Mouse (Mus musculus): Measurements from ENCODE around the gene Psmd13.

Gene Psmd13

GRCm38 (mm10) chr7:140902036-140902875 lies 20.5 kb downstream of the Psmd13 start:
- no peak for DNase-seq (ENCODE audit: extremely low spot score, low read depth, low spot score)

GRCm38 (mm10) chr7:140903212-140903611 lies 21.4 kb downstream of the Psmd13 start:
- DNase-seq (ENCODE audit: extremely low spot score, low read depth, low spot score) = no peak

- no peak for DNase-seq (ENCODE audit: extremely low spot score, low read depth, low spot score)
Measured at GRCm38 (mm10) chr7:140905642-140906081, 23.9 kb downstream of the Psmd13 start.

- no peak for DNase-seq (ENCODE audit: extremely low spot score, low read depth, low spot score)
Measured at GRCm38 (mm10) chr7:140907131-140907530, 25.4 kb downstream of the Psmd13 start.

- DNase-seq (ENCODE audit: extremely low spot score, low read depth, low spot score) = no peak
Measured at GRCm38 (mm10) chr7:140907697-140908096, 25.9 kb downstream of the Psmd13 start.

- no peak for DNase-seq (ENCODE audit: extremely low spot score, low read depth, low spot score)
Measured at GRCm38 (mm10) chr7:140908181-140908580, 26.4 kb downstream of the Psmd13 start.

GRCm38 (mm10) chr7:140908634-140909107 lies 26.9 kb downstream of the Psmd13 start:
- DNase-seq (ENCODE audit: extremely low spot score, low read depth, low spot score) = peak; percentile 80

GRCm38 (mm10) chr7:140912293-140912692 lies 30.5 kb downstream of the Psmd13 start:
- DNase-seq (ENCODE audit: extremely low spot score, low read depth, low spot score) = no peak

- no peak for DNase-seq (ENCODE audit: extremely low spot score, low read depth, low spot score)
Measured at GRCm38 (mm10) chr7:140912846-140913482, 31.2 kb downstream of the Psmd13 start.

GRCm38 (mm10) chr7:140914031-140914690 lies 32.4 kb downstream of the Psmd13 start:
- no peak for DNase-seq (ENCODE audit: extremely low spot score, low read depth, low spot score)

- DNase-seq (ENCODE audit: extremely low spot score, low read depth, low spot score) = no peak
Measured at GRCm38 (mm10) chr7:140919911-140920310, 38.1 kb downstream of the Psmd13 start.

- DNase-seq (ENCODE audit: extremely low spot score, low read depth, low spot score) = no peak
Measured at GRCm38 (mm10) chr7:140920418-140921029, 38.8 kb downstream of the Psmd13 start, which contains the start of gene Nlrp6. Gene Nlrp6, plus strand, starts transcription at chr7:140920902.

- no peak for DNase-seq (ENCODE audit: extremely low spot score, low read depth, low spot score)
Measured at GRCm38 (mm10) chr7:140921225-140921975, 39.6 kb downstream of the Psmd13 start.

- no peak for DNase-seq (ENCODE audit: extremely low spot score, low read depth, low spot score)
Measured at GRCm38 (mm10) chr7:140922398-140923069, 40.8 kb downstream of the Psmd13 start.

GRCm38 (mm10) chr7:140923070-140923775 lies 41.5 kb downstream of the Psmd13 start:
- DNase-seq (ENCODE audit: extremely low spot score, low read depth, low spot score) = no peak

GRCm38 (mm10) chr7:140927181-140927580 lies 45.4 kb downstream of the Psmd13 start:
- no peak for DNase-seq (ENCODE audit: extremely low spot score, low read depth, low spot score)

- no peak for DNase-seq (ENCODE audit: extremely low spot score, low read depth, low spot score)
Measured at GRCm38 (mm10) chr7:140938436-140938835, 56.7 kb downstream of the Psmd13 start.

- no peak for DNase-seq (ENCODE audit: extremely low spot score, low read depth, low spot score)
Measured at GRCm38 (mm10) chr7:140938896-140939295, 57.1 kb downstream of the Psmd13 start.

- DNase-seq (ENCODE audit: extremely low spot score, low read depth, low spot score) = peak; percentile 97
Measured at GRCm38 (mm10) chr7:140939669-140940171, 58.0 kb downstream of the Psmd13 start.
